Mouse (Mus musculus): ENCODE measurements around the gene Gm21425.
"Not testable (repeated sequence)": the region's sequence is repeated elsewhere in the genome, so short reads cannot be mapped to it uniquely, and the experiment has no call there.

The Gm21425 gene

GRCm38 (mm10) chrY:13161668-13162067 lies at the start of gene Gm21425:
Gene Gm21425, plus strand, starts transcription at chrY:13161968.
- DNase-seq, result not testable (repeated sequence)

GRCm38 (mm10) chrY:13133392-13133791 lies 28.4 kb upstream of the Gm21425 start, which contains the start of gene Gm21891:
Gene Gm21891, minus strand, starts transcription at chrY:13133492.
- DNase-seq, result not testable (repeated sequence)

Measured in thymus, adult 18-20 months (tissue).